Mouse (Mus musculus): ENCODE measurements around the gene 1110032A03Rik. TPM values are rescaled to one million over a fixed set of nuclear protein-coding genes. Genes with fewer than 3 reads are reported as not detected.

1110032A03Rik gene
- polyA plus RNA-seq, 1 experiment = 68.2 TPM

GRCm38 (mm10) chr9:50774026-50774462 lies 1.3 kb downstream of the 1110032A03Rik start:
- no peak for DNase-seq (ENCODE audit: low spot score)

- no peak for DNase-seq (ENCODE audit: low spot score)
Measured at GRCm38 (mm10) chr9:50770011-50770410, 5.3 kb downstream of the 1110032A03Rik start.

DNA sequence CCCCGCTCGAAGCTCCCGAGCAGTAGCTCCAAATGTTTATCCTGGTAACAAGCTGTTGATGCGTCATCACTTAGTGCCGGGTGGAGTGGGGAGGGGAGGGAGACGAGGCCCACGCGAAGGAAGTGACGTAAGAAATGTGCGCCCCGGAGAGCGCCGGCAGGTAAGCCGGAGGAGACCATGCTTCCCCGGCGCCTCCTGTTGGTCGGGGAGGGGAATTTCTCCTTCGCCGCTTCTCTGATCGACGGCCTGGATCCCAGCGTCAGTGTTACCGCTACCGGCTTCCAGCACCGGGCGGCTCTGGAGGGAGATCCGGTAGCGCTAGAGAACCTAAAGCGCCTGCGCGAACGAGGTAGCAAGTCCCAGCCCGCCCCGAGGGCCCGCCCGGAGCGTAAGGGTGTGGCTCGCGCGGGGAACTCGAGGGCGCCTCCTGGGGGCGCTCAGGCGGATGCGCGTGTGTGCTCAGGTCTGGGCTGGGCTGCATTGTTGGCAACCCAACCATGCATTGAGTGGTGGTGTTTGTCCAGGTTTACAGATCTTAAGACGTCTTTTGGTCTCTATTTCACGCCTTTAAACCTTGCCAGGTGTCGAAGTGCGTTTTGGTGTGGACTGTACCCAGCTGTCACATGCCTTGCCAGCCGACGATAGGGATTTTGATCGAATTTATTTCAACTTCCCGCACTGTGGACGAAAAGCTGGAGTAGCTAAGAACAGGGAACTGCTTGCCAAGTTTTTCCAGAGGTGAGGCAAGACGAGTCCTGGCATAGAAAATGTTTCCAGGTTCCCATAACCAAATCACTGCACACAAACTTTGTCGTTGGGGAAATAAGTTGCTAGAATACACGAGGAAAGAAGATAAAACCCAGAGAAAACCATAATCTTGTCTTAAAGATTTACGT lies 7.0 kb downstream of the 1110032A03Rik start, which contains the start of gene Fdxacb1:
Fdxacb1 (plus strand) TSS at position 130 of the 896 bp plus-strand sequence.
- DNase-seq (ENCODE audit: low spot score) = peak; percentile 92

GRCm38 (mm10) chr9:50767531-50768106 lies 7.7 kb downstream of the 1110032A03Rik start:
- DNase-seq (ENCODE audit: low spot score) = no peak

GRCm38 (mm10) chr9:50763331-50763730 lies 12.0 kb downstream of the 1110032A03Rik start:
- no peak for DNase-seq (ENCODE audit: low spot score)

GRCm38 (mm10) chr9:50761520-50762243 lies 13.6 kb downstream of the 1110032A03Rik start:
- DNase-seq (ENCODE audit: low spot score) = no peak

DNA sequence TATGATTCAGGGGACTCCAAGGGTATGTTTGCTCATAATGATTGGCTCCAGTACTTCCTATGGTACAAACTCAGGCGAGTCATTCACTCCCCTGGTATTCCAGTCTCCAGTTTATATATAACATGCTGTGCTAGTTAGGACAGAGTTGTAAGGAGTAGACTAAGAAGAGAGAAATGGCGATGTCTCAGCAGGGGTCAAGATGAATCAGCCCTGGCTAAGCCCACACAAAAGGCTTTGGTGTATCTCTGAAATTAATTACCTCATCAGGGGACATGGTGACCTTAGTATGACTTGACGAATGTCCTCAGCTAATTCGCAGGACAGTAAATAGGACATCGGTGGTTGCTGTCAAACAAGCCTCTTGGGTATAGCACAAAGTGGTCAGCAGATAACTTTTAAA lies 18.6 kb downstream of the 1110032A03Rik start:
- DNase-seq (ENCODE audit: low spot score) = no peak

DNA sequence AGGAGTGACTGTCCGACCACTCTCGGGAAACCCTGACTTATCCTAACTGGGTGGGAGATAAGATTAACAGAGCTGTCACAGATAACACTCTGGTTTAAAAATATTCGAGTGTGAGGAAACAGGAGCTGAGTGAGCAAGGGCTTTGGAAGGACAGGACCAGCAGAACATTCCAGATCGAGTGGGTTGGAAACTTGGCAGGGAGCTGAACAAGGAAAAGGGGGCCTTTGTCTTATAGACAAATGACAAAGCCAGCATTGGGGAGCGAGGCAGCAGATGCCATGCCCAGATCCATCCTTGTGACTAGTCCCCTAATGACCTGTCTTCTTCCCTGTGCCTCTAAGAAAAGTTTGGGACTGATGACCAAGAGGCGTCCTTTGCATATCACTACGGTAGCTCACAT lies 21.4 kb downstream of the 1110032A03Rik start:
- no peak for DNase-seq (ENCODE audit: low spot score)

DNA sequence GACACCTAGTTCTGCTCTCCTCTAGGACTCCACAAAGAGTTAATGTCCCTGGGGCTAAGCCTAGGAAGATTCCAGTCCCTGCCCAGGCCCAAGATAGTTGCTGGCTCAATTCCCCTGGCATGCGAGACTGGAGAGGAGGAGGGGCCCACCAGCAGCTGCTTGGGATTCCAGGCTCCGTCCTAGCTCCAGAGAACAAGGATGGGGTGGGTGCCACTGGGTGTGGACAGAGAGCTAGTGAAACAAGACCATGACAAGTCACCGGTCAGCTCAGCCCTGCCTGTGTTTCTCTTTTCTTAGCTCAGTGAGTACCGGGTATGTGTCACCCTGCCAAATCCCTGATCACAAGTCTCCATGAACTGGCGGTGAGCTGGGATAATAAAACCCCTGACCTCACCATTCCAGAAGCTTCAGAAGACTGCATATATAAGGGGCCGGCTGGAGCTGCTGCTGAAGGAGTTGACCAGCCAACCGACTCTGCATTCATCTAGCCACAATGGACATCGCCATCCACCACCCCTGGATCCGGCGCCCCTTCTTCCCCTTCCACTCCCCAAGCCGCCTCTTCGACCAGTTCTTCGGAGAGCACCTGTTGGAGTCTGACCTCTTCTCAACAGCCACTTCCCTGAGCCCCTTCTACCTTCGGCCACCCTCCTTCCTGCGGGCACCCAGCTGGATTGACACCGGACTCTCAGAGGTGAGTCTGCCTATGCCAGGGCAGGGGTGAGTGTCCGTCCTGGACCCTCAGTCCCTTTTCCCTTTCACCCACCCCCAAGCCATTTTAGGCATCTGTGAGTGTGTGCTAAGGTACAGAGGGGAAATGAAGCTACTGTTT lies 22.3 kb downstream of the 1110032A03Rik start:
- peak; percentile 53 for DNase-seq (ENCODE audit: low spot score)

DNA sequence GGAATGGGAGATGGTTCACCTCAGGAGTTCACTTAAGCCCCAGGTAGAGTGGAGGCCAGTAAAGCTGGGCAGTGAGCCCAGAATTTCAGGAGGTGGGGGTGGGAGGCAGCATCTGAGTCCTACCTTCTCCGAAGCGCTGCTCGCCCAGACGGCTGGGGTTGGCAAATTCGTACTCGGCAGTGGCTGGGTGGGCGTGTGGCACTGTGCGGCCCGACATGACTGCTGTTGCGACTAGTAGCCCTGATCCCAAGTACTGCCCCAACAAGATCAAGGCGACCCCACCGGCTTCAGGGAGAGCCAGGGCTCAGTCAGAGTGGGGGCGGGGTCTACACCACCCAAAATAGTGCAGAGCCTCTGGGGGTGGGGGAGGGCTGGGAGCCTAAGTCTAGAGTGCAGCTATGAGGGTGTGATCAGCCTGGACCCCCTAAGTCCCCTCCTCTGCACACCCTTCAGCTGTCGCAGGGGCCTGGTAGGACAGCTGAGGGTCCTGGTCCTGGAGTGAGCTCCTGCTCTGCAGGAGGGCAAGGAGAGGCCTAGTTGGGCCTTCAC lies 23.2 kb downstream of the 1110032A03Rik start, which contains the start of gene Hspb2:
Hspb2 (minus strand) TSS at position 301 of the 549 bp plus-strand sequence.
- DNase-seq (ENCODE audit: low spot score) = peak; percentile 29

GRCm38 (mm10) chr9:50751323-50751722 lies 24.0 kb downstream of the 1110032A03Rik start, which contains the start of gene Cryab:
Gene Cryab (plus strand): TSS chr9:50751325.
- DNase-seq (ENCODE audit: low spot score) = no peak

GRCm38 (mm10) chr9:50750706-50751105 lies 24.6 kb downstream of the 1110032A03Rik start:
- DNase-seq (ENCODE audit: low spot score) = no peak

GRCm38 (mm10) chr9:50746214-50746677 lies 29.1 kb downstream of the 1110032A03Rik start, which contains the start of gene 2310030G06Rik:
Gene 2310030G06Rik (minus strand): TSS chr9:50746536.
- peak; percentile 43 for DNase-seq (ENCODE audit: low spot score)

GRCm38 (mm10) chr9:50745806-50746205 lies 29.5 kb downstream of the 1110032A03Rik start:
- DNase-seq (ENCODE audit: low spot score) = no peak

DNA sequence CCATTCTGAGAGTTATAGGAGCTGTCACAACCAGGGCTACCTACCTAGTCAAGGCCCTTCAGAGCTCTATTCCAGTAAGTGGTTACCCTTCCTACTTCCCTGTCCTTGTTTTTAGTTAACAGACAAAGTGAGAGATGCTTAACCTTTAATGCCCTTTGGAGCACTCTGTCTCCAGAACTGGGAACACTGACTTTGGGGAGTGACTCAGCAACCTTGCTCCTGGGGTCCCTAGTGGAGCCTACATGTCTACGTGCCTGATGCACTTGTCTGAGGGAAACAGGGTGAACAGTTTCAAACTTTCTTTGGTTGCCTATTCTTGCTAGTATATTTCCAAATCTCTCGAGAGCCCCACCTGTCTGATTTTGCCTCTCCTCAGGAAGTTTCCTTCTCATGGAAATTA lies 32.6 kb downstream of the 1110032A03Rik start:
- DNase-seq (ENCODE audit: low spot score) = no peak

GRCm38 (mm10) chr9:50742261-50742660 lies 33.1 kb downstream of the 1110032A03Rik start:
- DNase-seq (ENCODE audit: low spot score) = no peak

GRCm38 (mm10) chr9:50740867-50741784 lies 34.2 kb downstream of the 1110032A03Rik start:
- no peak for DNase-seq (ENCODE audit: low spot score)

DNA sequence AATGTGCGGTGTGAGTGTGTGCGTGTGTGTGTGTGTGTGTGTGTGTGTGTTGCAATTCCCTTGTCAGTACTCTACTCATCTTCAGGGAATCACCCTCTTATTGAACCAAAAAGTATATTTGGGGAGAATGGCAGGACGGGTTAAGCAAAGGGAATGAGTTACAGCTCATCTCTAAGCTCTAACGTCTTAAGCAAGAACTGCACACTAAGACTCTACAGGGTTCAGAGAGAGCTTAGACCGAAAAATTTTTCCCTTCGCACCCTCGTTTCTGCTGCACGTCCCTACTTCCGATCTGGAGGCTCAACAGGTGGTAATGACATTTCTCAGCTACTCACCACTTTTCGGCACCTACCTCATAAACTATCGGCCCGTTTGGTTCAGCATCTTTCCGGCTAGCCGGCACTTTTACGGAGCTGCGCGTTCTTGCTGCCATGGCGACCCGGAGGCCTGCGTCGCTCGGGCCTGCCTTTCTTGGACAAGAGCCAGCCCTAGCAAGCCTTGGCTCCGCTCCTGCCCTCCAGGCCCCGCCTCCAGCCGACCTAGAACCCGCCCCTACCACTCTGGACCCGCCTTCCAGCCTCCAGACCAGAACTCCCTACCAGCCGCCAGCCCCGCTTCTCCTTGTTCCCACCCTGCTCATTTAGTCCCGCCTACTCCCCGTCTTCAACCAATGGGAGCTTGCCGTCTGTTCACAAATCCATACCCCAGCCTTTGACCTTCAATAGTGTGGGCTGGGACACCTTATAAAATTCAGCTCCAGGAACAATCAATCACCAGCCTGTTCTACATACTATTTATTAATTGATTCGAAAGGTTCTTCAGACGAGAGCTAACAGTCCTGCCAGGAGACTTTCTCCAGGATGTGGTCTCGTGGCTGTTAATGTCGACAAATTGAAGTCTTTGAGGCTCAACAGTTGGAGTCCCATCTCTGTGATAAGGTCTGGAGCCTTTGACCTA lies 36.1 kb downstream of the 1110032A03Rik start, which contains the start of gene Dixdc1:
Dixdc1 (minus strand) TSS at position 604 of the 957 bp plus-strand sequence.
- peak; percentile 84 for DNase-seq (ENCODE audit: low spot score)

All from urinary bladder, adult 2 months (tissue).